Mouse (Mus musculus): ENCODE data around the gene Gm20905.
"Not testable (repeated sequence)": the region's sequence is repeated elsewhere in the genome, so short reads cannot be mapped to it uniquely, and the experiment has no call there.

Gm20905 gene

DNA sequence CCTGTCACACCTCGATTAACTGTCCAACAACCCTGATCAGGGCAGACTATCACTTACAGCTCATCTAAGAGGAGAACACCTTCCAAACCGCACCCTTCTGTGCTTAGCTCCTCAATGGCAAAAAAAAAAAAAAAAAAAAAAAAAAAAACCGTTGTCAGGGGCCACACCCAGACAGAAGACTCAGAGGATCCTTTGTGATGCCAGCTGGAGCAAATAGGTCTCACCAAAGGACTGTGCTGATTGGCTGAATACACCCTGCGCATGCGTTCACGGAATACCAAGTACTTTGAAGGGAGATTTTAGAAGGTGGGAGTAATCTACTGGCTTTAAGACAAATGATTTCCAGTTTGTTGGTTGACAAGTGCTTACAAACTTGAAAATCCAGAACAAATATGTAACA is at the start of gene Gm20905:
Gene Gm20905 (minus strand): TSS at position 101 of the 400 bp plus-strand sequence.
- DNase-seq, result not testable (repeated sequence)

All from lung, postnatal 14 days (tissue).